Mouse (Mus musculus) thymus, adult 18-20 months (tissue): ENCODE measurements at regions not wholly inside any gene's neighbourhood (a gene's known extent, or its start where the extent isn't known, plus 50 kb on each side); places are given as distances from the start of the nearest gene placed in this dataset.

Experiments
- DNase-seq, 2 experiments: peaks; one replicate each; pipeline ENCODE4 v3.0.0; 2022; ENCODE audit warnings: mixed read lengths in 2 of 2

- no peak for DNase-seq
Observed at GRCm38 (mm10) chr6:51702456-51703171, 178.9 kb downstream of the Snx10 start.

GRCm38 (mm10) chr6:51708011-51708410 lies 184.3 kb downstream of the Snx10 start:
- no peak for DNase-seq

- DNase-seq, result no peak
Observed at GRCm38 (mm10) chr6:51708668-51709339, 185.1 kb downstream of the Snx10 start.

GRCm38 (mm10) chr6:51709340-51710067 lies 185.8 kb downstream of the Snx10 start:
- DNase-seq, result no peak

- DNase-seq, result no peak
Observed at GRCm38 (mm10) chr6:51710153-51710552, 186.5 kb downstream of the Snx10 start.

GRCm38 (mm10) chr6:51710926-51711615 lies 187.4 kb downstream of the Snx10 start:
- no peak for DNase-seq

GRCm38 (mm10) chr6:51711616-51711970 lies 187.9 kb downstream of the Snx10 start:
- no peak for DNase-seq

- DNase-seq, result no peak
Observed at GRCm38 (mm10) chr6:51715158-51715840, 191.6 kb downstream of the Snx10 start.

- DNase-seq, result no peak
Observed at GRCm38 (mm10) chr6:51717386-51717785, 193.7 kb downstream of the Snx10 start.

- DNase-seq, result no peak
Observed at GRCm38 (mm10) chr6:51720705-51721104, 197.0 kb downstream of the Snx10 start.

GRCm38 (mm10) chr6:51723053-51723452 lies 199.4 kb downstream of the Snx10 start:
- no peak for DNase-seq

- no peak for DNase-seq
Observed at GRCm38 (mm10) chr6:51727191-51727590, 203.5 kb downstream of the Snx10 start.

- DNase-seq, result no peak
Observed at GRCm38 (mm10) chr6:51728816-51729562, 205.3 kb downstream of the Snx10 start.

- DNase-seq, result no peak
Observed at GRCm38 (mm10) chr6:51730564-51731351, 207.1 kb downstream of the Snx10 start.

- no peak for DNase-seq
Observed at GRCm38 (mm10) chr6:51732298-51732895, 208.7 kb downstream of the Snx10 start.

GRCm38 (mm10) chr6:51736051-51736450 lies 212.3 kb downstream of the Snx10 start:
- no peak for DNase-seq

GRCm38 (mm10) chr6:51743105-51743660 lies 219.5 kb downstream of the Snx10 start:
- no peak for DNase-seq

- no peak for DNase-seq
Observed at GRCm38 (mm10) chr6:51744607-51745006, 220.9 kb downstream of the Snx10 start.

GRCm38 (mm10) chr6:51754239-51754681 lies 230.6 kb downstream of the Snx10 start:
- DNase-seq, result no peak

- DNase-seq, result no peak
Observed at GRCm38 (mm10) chr6:51757131-51757530, 233.4 kb downstream of the Snx10 start.
